Mouse (Mus musculus) embryonic fibroblast, embryonic 13.5 days (primary cell): ENCODE measurements around the gene Tmem266.

Experiments used
- CTCF ChIP-seq: IDR thresholded peaks from 2 replicates; pipeline ENCODE4 v1.5.1; 2011; ENCODE audit warnings: mild to moderate bottlenecking, control low read depth, low read length, moderate library complexity, borderline replicate concordance; ENCODE audit not compliant: insufficient read depth
- POLR2A ChIP-seq: IDR thresholded peaks from 2 replicates; pipeline ENCODE4 v1.6.1; 2011; ENCODE audit warnings: low read depth, mild to moderate bottlenecking, control low read depth, low read length, moderate library complexity

GRCm38 (mm10) chr9:55382441-55382840 lies 55.7 kb downstream of the Tmem266 start:
- no peak for TF ChIP-seq CTCF
- no peak for TF ChIP-seq POLR2A
